Mouse (Mus musculus): Measurements from ENCODE around the gene Olfr560. TPM values are rescaled to one million over a fixed set of nuclear protein-coding genes. Genes with fewer than 3 reads are reported as not detected.

Gene Olfr560
- polyA plus RNA-seq, 1 experiment from 2014 or later, result not detected

Other genes with a start within 250 kb of the Olfr560 start
- not detected in 2 replicates for gene Olfr547, start 224.6 kb downstream of the Olfr560 start, polyA plus RNA-seq (2014; fragmentation: Nextera tagmentation; extraction: Ambion mirVana)
- gene Olfr548-ps1, start 218.5 kb downstream of the Olfr560 start, polyA plus RNA-seq (2014; fragmentation: Nextera tagmentation; extraction: Ambion mirVana), result not detected in 2 replicates
- gene Olfr549, start 209.5 kb downstream of the Olfr560 start, polyA plus RNA-seq (2014; fragmentation: Nextera tagmentation; extraction: Ambion mirVana), result not detected in 2 replicates
- 0.97 and 2.1 TPM in 2 replicates for gene Trim21, start 193.9 kb downstream of the Olfr560 start, polyA plus RNA-seq (2014; fragmentation: Nextera tagmentation; extraction: Ambion mirVana)
- gene Olfr550, start 187.9 kb downstream of the Olfr560 start, polyA plus RNA-seq (2014; fragmentation: Nextera tagmentation; extraction: Ambion mirVana), result not detected in 2 replicates
- gene Olfr551, start 167.5 kb downstream of the Olfr560 start, polyA plus RNA-seq (2014; fragmentation: Nextera tagmentation; extraction: Ambion mirVana), result not detected in 2 replicates
- not detected in 2 replicates for gene Olfr552, start 161.6 kb downstream of the Olfr560 start, polyA plus RNA-seq (2014; fragmentation: Nextera tagmentation; extraction: Ambion mirVana)
- gene Olfr553, start 141.1 kb downstream of the Olfr560 start, polyA plus RNA-seq (2014; fragmentation: Nextera tagmentation; extraction: Ambion mirVana), result not detected in 2 replicates
- gene Olfr554, start 120.9 kb downstream of the Olfr560 start, polyA plus RNA-seq (2014; fragmentation: Nextera tagmentation; extraction: Ambion mirVana), result not detected in 2 replicates
- not detected in 2 replicates for gene Olfr555, start 100.5 kb downstream of the Olfr560 start, polyA plus RNA-seq (2014; fragmentation: Nextera tagmentation; extraction: Ambion mirVana)
- not detected in 2 replicates for gene Olfr556, start 94.5 kb downstream of the Olfr560 start, polyA plus RNA-seq (2014; fragmentation: Nextera tagmentation; extraction: Ambion mirVana)
- 17.0 and 22.1 TPM in 2 replicates for gene Trim68, start 72.0 kb downstream of the Olfr560 start, polyA plus RNA-seq (2014; fragmentation: Nextera tagmentation; extraction: Ambion mirVana)
- not detected in 2 replicates for gene Olfr557, start 63.5 kb downstream of the Olfr560 start, polyA plus RNA-seq (2014; fragmentation: Nextera tagmentation; extraction: Ambion mirVana)
- gene Olfr558, start 57.2 kb downstream of the Olfr560 start, polyA plus RNA-seq (2014; fragmentation: Nextera tagmentation; extraction: Ambion mirVana), result 0.13 and 0.17 TPM in 2 replicates
- not detected in 2 replicates for gene Olfr33, start 40.3 kb downstream of the Olfr560 start, polyA plus RNA-seq (2014; fragmentation: Nextera tagmentation; extraction: Ambion mirVana)
- not detected in 2 replicates for gene Olfr559, start 31.9 kb downstream of the Olfr560 start, polyA plus RNA-seq (2014; fragmentation: Nextera tagmentation; extraction: Ambion mirVana)
- gene Olfr78, start 105 bp upstream of the Olfr560 start, polyA plus RNA-seq (2014; fragmentation: Nextera tagmentation; extraction: Ambion mirVana), result 0.18 and 0.49 TPM in 2 replicates
- gene Olfr561, start 11.9 kb upstream of the Olfr560 start, polyA plus RNA-seq (2014; fragmentation: Nextera tagmentation; extraction: Ambion mirVana), result not detected in 2 replicates
- not detected in 2 replicates for gene Olfr564, start 44.1 kb upstream of the Olfr560 start, polyA plus RNA-seq (2014; fragmentation: Nextera tagmentation; extraction: Ambion mirVana)
- gene Olfr566, start 99.4 kb upstream of the Olfr560 start, polyA plus RNA-seq (2014; fragmentation: Nextera tagmentation; extraction: Ambion mirVana), result not detected in 2 replicates
- gene Olfr568, start 117.8 kb upstream of the Olfr560 start, polyA plus RNA-seq (2014; fragmentation: Nextera tagmentation; extraction: Ambion mirVana), result not detected in 2 replicates
- not detected in 2 replicates for gene Olfr569, start 131.5 kb upstream of the Olfr560 start, polyA plus RNA-seq (2014; fragmentation: Nextera tagmentation; extraction: Ambion mirVana)
- not detected in 2 replicates for gene Olfr570, start 135.2 kb upstream of the Olfr560 start, polyA plus RNA-seq (2014; fragmentation: Nextera tagmentation; extraction: Ambion mirVana)
- not detected in 2 replicates for gene Olfr571, start 158.2 kb upstream of the Olfr560 start, polyA plus RNA-seq (2014; fragmentation: Nextera tagmentation; extraction: Ambion mirVana)
- not detected in 2 replicates for gene Olfr572, start 165.0 kb upstream of the Olfr560 start, polyA plus RNA-seq (2014; fragmentation: Nextera tagmentation; extraction: Ambion mirVana)
- not detected in 2 replicates for gene Olfr573-ps1, start 183.2 kb upstream of the Olfr560 start, polyA plus RNA-seq (2014; fragmentation: Nextera tagmentation; extraction: Ambion mirVana)
- gene Olfr574, start 189.1 kb upstream of the Olfr560 start, polyA plus RNA-seq (2014; fragmentation: Nextera tagmentation; extraction: Ambion mirVana), result not detected in 2 replicates
- not detected in 2 replicates for gene Olfr575, start 199.4 kb upstream of the Olfr560 start, polyA plus RNA-seq (2014; fragmentation: Nextera tagmentation; extraction: Ambion mirVana)
- not detected in 2 replicates for gene Olfr576, start 203.3 kb upstream of the Olfr560 start, polyA plus RNA-seq (2014; fragmentation: Nextera tagmentation; extraction: Ambion mirVana)
- gene Olfr577, start 216.6 kb upstream of the Olfr560 start, polyA plus RNA-seq (2014; fragmentation: Nextera tagmentation; extraction: Ambion mirVana), result not detected in 2 replicates
- gene Olfr578, start 230.0 kb upstream of the Olfr560 start, polyA plus RNA-seq (2014; fragmentation: Nextera tagmentation; extraction: Ambion mirVana), result not detected in 2 replicates